Mouse (Mus musculus) R1 (cell line): ENCODE results near the gene Sstr5.
A peak's percentile ranks its signal among the peaks of the same experiment; 100 is the strongest.

Experiments used
- DNase-seq: peaks from one replicate; pipeline ENCODE4 v3.0.0-alpha.2; 2018; ENCODE audit warnings: low read depth, low spot score

The Sstr5 gene

GRCm38 (mm10) chr17:25497013-25497412 is at the start of gene Sstr5:
Sstr5 (minus strand) TSS chr17:25497288.
- peak; percentile 78 for DNase-seq

DNA sequence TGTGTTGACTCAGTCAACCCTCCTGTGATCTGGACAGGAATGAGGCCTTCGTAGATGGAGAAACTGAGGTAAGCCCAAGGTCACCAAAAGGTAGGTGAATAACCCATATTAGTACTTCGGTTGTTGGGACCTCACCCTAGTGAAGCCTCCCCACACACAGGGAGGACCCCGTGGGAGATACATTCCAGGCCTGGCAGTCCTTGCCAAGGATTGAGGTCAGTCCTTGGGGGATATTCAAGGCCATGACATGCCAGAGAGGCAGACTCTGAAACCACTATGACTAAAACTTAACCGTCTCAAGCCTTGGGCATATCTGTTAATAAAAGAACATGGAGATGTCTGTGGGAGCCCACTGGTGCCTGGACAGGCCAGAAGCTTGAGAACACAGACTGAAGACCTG is 44.7 kb upstream of the Sstr5 start:
- DNase-seq = no peak

DNA sequence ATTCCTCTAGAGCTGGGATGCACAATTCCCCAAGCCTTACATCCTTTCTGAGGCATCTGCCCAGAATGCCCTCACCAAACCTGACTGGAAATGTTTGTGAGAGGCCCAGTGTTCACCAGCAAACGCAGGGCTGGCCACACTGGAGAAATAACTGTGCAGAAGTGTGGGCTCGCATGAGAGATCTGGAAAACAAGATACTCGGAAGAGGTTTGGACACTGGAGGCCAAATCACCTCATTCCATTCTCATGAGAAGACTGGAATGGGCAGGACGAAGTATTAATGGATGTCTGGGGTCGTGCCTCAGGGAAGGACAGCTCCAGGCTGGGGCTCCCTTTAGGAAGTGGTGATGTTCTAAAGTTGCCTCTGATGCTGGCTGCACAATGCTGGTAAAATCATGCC is 43.6 kb upstream of the Sstr5 start:
- no peak for DNase-seq

- no peak for DNase-seq
These were observed 42.1 kb upstream of the Sstr5 start for GRCm38 (mm10) chr17:25538945-25539875.

DNA sequence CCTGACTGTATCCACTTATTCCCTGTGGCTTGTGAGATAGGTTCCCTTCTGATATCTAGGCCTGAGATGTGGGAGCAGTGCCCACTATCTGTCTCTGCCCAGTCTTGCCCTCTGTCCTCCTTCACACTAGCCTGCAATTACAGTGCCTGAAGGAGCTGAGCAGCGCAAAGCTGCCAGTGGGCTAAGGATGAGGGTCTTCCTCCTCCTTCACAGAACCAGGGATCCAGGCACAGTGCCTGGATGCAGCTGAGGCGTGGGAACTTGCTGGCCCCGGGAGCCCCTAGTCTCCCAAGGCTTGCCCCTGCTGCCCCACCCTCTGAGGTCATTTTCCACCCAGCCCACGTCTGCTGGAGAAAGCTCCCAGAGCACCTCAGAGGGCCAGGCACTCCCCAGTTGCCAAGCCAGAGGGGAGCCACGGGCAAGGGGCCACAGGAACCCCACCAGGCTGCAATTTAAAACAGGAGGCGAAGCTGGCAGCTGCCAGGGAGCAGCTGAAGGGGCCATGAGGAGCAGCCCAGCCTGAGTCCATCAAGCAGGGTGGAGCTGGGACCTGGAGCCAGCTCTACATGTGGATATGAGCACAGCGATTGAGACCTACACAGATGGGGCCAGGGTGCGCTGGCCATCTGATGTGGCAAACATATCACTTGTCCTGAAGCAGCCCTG is 33.4 kb upstream of the Sstr5 start:
- DNase-seq = no peak

- DNase-seq = no peak
These were observed 25.0 kb upstream of the Sstr5 start for GRCm38 (mm10) chr17:25522080-25522479.

- no peak for DNase-seq
These were observed 23.4 kb upstream of the Sstr5 start for GRCm38 (mm10) chr17:25520492-25520891.

DNA sequence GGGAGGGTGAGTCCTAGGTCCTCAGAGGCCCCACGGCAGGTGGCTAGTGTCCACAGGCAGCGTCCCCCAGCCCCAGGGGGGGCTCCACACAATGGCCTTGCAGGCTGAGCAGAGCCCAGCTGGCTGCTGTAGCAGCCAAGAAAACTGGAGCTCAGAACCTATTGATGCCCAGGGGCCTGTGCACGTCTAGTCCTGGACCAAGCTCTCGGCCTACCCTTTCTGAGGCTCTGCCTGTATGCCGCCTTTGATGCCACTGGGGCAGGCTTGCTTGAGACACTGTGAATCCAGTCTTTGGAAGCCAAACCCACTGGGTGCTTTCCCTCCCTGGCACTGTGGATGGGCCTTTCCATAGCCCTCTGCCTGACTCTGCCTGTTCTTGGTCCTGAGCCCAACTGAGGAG is 22.4 kb upstream of the Sstr5 start:
- no peak for DNase-seq

DNA sequence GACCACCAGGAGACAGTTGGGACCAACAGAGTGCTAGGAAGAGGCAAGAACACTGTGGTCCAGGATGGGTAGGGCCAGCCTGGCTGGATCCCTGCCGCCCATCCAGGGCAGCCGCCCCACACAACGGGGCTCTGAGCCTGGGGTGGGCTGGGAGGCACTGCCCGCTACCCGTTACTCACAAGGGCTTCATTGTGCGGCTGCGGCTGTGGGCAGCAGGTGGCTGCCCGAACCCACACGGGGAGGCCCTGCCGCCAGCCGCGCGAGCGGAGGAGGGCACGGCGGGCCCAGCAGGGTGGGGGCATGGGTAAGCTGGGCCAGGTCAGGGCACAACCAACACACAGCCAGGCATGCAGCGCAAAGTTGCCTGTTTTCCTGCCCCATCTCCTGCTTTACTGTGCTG is 21.1 kb upstream of the Sstr5 start:
- no peak for DNase-seq

- no peak for DNase-seq
These were observed 19.2 kb upstream of the Sstr5 start for GRCm38 (mm10) chr17:25516315-25516714.

GRCm38 (mm10) chr17:25514055-25514454 is 17.0 kb upstream of the Sstr5 start:
- DNase-seq = peak; percentile 50

GRCm38 (mm10) chr17:25511876-25512275 is 14.8 kb upstream of the Sstr5 start:
- DNase-seq = no peak

DNA sequence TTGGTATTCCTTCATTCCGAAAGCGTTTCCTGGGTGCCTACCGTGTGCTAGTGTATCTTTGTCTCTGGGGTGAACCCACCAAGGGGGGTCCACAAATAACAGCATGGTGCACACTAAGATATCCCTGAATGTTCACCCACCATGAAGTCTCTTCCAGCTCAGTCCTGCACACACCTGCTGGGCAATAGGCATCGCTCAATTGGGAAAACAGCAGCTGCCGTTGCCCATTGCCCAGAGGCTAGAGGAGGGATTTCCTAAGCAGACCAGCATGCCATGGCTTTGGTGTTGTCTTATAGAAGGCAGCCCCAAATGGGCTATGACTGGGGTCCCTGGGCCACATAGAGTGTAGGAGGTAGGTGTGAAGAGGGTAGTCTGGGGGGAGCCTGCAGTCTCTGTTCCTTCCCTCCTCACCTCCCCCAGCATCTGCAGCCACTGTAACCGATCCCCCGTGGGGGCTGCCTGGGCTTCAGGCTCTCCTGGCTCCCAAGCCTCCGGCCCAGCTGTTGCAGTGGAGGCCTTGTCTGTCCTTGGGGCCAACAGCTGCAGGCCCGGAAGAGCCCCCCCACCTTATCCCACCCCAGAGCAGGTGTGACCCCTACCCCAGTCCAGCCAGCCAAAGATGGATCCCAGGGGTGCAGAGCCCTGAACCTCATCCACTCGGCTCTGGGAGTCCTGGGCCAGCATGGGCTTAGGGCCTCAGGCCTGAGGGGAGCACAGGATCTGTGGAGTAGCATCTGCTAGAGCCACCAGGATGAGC is 13.2 kb upstream of the Sstr5 start:
- no peak for DNase-seq

DNA sequence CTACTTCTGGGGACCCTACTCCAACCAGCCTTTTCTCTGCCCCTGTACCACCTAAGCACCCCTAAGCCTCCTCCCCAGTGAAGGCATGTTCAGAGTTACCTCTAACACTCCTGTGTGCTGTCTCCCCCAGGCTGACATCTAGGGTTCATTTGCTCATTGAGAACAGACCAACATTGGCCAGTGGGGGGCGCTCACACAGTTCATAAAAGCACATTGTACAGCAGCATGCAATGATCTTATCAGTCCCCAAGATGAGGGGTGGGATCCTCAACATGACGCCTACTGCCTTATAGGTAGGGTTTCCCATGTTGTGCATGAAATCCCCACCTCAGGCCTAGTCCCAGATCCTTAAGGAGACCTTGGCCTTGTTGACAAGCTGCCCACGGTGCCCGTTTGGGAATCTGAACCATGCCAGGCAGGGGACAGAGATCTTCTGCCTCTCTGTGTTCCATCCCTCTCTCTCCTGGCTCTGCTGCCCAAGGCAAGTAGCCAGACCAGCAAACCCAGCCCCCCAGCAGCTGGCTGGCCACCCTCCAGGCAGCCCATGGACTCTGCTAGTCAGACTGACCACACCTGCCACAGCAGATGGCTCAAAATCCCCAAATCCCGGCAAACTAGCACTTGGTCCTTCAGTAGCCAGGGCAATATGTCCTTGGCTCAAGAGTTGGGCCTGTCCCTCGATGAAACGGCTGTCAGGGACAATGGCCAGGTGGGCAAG is 11.9 kb upstream of the Sstr5 start:
- DNase-seq = peak; percentile 70

DNA sequence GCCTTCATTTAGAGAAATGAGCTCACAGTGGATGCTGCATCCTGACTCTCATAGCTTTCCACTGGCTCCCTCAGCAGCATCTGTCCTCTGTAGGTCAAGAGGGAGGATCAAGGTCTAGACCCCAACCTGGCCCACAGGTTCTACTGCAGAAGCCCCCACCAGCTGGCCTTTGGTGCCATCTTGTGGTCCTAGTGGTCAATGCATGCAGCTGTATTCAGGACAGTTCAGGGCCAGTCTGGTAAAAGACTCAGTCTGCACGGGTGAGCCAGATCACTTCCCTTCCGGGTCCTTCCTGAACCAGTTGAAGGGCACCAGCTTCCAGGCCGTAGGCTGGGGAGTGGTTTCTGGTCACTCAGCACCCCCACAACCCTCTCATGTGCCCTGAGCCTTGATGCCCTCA is 10.7 kb upstream of the Sstr5 start:
- DNase-seq = peak; percentile 69

- no peak for DNase-seq
These were observed 5.5 kb upstream of the Sstr5 start for GRCm38 (mm10) chr17:25502599-25502998.

- no peak for DNase-seq
These were observed 15.0 kb downstream of the Sstr5 start for GRCm38 (mm10) chr17:25482092-25482491.

- no peak for DNase-seq
These were observed 16.3 kb downstream of the Sstr5 start for GRCm38 (mm10) chr17:25480820-25481219.

DNA sequence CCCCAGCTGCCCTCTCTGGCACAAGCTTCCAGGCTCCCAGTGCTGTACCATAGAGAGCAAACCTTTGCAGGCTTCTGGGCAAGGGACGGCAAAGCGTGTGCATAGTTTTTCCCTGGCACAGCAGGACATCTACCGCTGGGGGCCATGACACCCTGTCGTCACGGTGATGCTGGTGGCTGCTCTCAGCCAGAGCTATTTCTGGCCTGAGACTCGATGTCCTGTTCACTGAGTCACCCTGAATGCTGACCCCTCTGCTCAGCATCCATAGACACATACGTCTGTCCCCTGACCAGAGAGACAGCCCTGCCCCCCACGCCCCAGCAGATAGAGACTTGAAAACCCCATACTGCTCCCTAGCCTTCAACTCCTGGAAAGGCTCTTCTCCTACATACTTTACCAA is 16.9 kb downstream of the Sstr5 start:
- DNase-seq = no peak

DNA sequence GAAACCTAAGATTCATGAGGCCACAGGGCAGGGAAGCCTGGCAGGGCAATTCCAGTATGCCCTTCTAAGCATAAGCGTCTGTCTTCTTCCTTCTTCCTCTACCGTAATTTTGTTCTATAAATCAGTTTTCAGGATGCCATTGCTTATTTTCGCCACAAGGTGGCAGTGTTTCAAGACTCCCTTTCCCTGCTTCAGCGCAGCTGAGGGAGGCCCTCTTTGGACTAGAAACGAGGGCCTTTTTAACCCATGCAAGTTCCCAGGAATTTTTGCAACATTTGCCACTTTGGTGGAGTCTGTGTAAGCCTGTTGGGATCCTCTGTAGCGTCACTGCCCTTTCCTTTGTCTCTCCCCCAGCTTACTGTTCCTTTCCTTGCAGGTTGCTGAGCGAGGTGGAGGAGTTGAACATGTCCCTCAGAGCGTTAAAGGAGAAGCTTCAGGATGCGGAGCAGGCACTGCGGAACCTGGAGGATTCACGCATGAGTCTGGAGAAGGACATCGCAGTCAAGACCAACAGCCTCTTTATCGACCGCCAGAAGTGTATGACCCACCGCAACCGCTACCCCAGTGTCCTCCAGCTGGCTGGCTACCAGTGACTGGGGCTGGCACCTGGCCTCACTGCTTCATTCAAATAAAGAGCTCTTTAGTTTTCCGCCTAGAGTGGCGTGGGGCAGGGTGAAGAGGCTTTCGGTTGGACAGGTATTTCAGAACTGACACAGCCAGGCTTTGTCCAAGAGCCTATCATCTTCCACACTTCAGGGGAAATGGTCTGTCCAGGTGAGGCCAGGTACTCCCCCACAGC is 20.9 kb downstream of the Sstr5 start:
- DNase-seq = peak; percentile 71
